Mouse (Mus musculus): Measurements from ENCODE around the gene Synrg. TPM values are rescaled to one million over a fixed set of nuclear protein-coding genes. Genes with fewer than 3 reads are reported as not detected.

Gene Synrg
- total RNA-seq, 4 experiments from 2014 or later: 29.1 to 32.4 (median 29.5) TPM

GRCm38 (mm10) chr11:84040621-84041020, 76.4 kb downstream of the Synrg start:
- DNase-seq (ENCODE audit: low spot score): no peak

DNA sequence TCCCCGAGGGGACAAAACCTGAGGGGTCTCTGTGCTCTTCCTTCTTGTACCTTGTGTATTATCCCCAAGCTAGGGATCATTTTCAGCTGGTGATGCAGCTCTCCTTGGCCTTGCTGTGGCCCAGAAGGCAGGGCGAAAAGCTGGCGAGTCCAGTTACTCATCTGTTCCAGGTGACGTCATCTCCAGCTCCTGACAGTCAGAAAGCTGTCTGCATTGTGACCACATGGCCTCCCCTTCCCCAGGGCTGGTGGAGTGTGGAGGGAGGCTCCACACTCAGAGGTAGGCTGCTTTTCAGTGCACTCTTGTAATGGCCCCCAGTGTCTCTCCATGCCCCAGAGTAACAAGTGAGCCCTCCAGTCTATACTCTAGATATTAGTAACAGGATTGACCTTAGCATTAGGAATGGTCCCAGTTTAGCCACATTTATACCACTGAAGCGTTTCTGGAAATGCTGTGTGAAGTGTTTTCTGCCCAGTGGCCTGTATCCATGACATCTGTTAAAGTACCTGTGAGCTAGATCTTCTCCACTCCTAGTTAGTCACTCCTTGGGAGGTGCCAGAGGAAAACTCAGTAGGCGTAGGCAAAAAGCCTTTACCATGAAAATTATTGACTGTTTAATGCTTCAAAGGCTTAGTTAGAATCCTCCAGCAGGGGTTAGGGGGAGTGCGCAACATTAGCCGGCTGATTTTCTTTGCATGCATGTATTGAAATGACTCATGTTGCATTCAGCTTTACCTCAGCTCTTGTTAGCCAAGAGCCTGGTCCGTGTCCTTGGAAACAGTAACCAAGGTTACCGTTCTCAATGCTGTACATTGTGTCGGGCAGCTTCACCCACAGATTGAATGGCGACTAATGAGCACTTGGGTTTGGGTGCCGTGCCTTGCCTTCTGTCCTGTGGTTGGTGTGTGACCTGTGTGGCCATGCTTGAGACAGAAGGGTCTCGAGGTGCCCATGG, 78.9 kb downstream of the Synrg start:
- no peak for DNase-seq (ENCODE audit: low spot score)

DNA sequence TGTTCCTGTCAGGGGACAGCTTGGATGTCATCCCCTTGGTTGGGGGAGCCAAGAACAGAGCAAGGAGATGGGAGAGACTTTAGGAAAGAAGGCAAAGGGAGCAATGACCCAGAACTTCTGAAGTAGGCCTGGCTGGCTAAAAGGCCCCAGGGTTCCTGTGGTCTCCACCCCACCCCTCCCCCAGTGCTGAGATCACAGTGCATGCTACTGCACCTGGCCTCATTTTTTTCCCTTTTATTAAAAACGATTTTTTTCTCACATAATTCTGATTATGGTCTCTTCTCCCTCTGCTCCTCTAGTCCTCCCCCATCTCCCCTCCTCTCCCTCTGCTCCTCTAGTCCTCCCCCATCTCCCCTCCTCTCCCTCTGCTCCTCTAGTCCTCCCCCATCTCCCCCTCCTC, 80.8 kb downstream of the Synrg start:
- no peak for DNase-seq (ENCODE audit: low spot score)

- DNase-seq (ENCODE audit: low spot score): no peak
These were observed 83.0 kb downstream of the Synrg start for GRCm38 (mm10) chr11:84047270-84047669.

DNA sequence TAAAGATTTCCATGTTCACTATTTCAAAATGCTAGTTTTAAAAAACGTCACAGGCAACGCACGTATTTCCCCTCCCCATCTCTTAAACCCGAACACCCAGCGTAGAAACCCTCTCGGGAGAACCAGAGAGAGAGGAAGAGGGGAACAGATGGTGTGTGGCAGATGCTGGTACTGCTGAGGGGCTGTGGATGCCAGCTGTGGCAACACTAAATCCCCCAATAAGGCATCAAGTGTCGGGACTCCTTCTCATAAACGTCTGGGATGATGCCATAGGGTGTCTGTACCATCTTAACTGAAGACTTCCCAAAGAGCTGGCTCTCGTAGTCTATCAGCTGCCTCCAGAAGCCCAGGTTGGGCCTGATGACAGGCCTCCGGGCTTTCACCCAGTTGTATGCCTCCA, 84.2 kb downstream of the Synrg start:
- DNase-seq (ENCODE audit: low spot score): no peak

- no peak for DNase-seq (ENCODE audit: low spot score)
These were observed 88.8 kb downstream of the Synrg start for GRCm38 (mm10) chr11:84053055-84053454.

DNA sequence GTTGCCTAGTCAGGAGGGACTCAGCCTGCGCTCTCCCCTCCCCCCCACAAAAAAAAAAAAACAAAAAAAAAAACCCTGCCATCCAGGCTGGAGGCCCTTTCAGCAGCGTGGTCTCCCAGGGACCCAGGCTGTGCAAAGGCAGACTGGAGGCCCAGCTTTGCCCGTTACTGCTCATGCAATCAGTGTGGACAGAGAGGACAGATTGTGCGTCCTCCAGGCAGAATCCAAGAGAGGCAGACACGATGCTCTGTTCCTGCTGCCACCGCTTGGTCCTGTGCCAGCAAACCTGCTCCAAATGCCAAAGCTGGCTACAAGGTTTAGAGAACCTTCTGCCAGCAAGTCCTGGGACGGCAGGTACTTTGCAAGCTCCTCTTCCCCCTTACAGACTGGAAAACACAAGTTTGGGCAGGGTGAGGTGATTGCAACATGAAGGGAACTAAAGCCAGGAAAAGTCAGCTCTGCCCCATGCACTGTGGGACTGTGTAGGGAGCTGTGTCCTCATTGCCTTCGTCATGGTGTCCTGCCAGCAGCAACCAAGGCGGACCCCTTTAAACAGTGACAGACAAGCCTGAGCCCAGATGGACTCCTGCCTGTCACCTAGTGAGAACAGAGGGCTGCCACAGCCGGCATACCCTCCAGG, 89.4 kb downstream of the Synrg start:
- no peak for DNase-seq (ENCODE audit: low spot score)

DNA sequence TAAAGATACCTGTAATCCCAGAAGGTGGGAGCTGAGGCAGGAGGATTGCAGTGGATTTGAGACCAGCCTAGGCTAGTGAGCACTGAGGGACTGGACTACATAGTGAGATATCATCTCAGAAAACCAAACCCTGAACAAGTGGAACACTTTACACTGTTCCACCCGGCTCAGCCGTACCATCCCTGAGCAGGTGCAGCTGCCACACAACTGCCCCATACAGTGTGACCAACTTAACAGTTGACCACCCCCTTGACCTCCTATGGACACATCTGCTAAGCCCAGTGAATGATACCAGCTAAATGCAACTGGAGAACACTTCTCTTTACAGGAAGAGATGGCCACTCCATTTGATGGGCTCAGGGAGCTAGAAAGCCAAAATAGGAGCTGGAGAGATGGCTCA, 93.2 kb downstream of the Synrg start:
- no peak for DNase-seq (ENCODE audit: low spot score)

GRCm38 (mm10) chr11:84059784-84060183, 95.6 kb downstream of the Synrg start:
- no peak for DNase-seq (ENCODE audit: low spot score)

GRCm38 (mm10) chr11:84060635-84061034, 96.4 kb downstream of the Synrg start:
- no peak for DNase-seq (ENCODE audit: low spot score)

GRCm38 (mm10) chr11:84061881-84062280, 97.7 kb downstream of the Synrg start:
- no peak for DNase-seq (ENCODE audit: low spot score)

DNA sequence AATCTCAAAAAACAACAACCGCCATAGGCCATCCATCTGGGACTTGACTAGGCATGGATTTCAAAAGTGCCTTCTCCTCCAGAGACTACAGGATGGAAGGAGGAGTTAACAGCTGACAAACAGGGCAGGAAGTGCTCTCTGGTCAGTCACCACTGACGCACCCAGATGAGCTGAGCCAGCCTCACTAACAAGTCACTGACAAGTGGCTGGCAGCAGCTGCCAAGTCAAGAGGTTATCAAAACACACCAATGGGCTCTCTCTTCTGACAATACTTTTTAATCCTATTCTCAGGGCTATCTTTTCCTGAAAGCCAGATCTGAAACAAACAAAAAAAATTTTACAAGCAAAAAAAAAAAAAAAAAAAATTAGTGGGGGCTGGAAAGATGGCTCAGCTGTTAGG, 98.6 kb downstream of the Synrg start:
- DNase-seq (ENCODE audit: low spot score): no peak

DNA sequence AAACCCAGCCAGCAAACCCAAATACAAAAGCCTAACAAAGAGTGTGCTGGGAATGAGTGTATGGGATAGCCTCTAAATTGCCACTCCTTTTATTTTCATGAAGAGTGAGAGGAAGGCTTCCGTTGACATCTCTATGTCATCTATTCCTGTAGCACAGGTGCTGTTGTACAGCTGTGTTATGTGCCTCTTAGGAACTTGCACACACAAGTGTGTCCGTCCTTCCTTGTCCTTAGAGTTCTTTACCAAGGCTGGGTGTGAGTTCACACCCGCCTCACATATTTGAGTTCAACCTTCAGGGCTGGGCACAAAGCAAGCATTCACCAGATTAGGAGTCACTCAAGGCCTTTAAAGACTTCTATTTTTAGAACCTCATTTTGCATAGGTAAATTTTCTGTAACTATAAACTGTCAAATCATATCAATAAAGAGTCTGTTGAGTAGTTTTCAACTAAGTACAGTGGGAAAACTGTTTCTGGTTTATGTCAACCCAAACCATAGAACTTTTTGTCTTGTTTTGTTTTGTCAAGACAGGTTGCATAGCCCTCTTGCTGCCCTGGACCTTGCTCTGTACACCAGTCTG, 99.5 kb downstream of the Synrg start:
- no peak for DNase-seq (ENCODE audit: low spot score)

GRCm38 (mm10) chr11:84066071-84066481, 101.8 kb downstream of the Synrg start:
- DNase-seq (ENCODE audit: low spot score): no peak

DNA sequence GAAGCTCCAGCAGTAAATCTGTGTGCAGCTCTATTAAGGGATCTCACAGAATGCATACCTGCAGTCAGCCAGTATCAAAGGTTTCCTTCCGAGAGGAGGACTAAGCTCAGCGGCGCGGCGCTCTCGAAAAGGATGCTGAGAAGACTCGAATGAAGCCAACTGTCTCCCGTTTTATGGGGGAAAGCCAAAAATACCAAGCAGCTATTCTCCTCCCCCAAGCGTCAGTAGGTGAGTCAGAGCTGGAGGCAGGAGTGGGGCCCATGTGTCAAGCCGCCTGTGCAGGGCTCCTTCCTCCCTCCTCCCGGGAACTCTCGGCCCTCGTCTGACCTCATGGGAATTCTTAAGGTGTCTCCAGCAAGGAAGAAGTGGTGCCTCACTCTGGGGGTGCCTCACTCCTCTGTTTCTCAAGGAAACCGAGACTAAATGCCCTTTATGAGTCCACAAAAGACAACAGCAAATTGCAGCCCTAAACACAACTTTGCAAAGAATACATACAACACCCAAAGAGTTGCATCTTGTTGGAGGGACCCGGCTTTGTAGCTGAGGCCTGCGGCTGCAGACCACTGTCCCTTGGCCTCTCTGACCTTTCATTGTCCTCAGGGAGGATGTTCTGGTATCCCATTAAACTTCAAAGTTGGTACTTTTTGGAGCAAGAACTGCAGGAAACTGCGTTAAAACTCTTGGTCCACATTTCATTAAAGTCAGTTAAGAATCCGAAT, 102.9 kb downstream of the Synrg start:
- DNase-seq (ENCODE audit: low spot score): peak; percentile 33

DNA sequence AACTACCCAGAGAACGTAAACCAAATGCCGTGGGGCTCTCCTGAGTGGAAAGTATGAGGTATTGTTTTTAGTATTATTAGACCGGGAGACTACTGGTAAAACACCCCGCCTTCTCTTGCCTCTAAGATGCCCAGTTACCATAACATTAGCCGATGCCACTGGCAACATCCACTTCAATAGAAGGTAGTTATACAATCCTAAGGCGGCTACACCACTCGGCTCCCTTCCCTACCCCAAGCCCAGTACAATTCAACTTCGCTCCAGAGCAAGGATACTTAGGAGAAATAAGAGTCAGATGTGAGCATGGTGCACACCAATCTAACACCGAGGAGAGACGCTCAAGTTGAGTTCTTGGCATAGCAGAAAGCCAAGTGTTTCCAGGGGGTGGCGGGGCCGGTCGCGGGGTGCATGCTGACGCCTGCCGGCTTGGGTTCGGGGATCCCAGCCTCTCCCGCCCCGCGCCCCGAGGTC, 103.5 kb downstream of the Synrg start:
- DNase-seq (ENCODE audit: low spot score): no peak

DNA sequence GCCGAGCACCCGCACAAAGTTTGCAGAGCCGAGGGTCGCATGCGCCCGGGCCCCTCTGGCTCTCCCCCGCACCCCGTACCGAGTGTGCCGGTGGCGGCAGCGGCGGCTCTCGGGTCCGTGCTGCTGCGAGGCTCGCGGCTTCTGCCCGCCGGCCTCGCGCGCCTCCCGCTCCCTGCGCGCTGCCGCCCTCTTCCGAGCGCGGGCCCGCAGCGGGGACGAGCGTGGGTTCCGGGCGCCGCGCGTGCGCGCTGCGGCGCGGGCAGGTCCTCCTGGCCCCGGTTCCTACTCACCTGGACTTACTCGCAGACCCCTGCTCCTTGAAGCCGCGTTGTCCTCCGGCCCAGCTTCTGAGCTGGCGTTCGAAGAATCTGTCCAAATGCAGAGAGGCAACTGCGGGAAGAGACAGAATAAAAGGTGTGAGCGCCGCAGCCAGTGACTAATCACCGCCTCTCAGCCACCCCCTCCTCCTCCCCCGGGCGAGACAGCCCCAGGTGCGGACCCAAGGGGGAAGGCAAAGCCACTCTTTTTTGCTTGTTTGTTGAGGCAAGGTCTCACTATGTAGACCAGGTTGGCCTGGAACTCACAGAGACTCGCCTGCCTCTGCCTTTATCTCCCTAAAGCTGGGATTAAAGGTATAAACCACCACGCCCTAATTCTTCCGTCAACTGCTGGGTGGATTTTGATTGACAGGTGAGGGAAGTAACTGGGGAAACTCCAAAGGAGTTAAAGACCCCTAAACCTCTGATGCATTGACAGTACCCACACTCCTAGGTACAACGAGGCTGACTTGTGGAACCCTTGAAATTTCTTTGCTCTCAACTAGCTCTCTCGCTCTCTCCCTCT, 104.2 kb downstream of the Synrg start:
- DNase-seq (ENCODE audit: low spot score): no peak

GRCm38 (mm10) chr11:84069034-84069370, 104.8 kb downstream of the Synrg start, which contains the start of gene Dusp14:
Gene Dusp14 (minus strand): TSS chr11:84069261.
- no peak for DNase-seq (ENCODE audit: low spot score)

- peak; percentile 63 for DNase-seq (ENCODE audit: low spot score)
These were observed 108.8 kb downstream of the Synrg start for GRCm38 (mm10) chr11:84072904-84073651.
